Mouse (Mus musculus) midbrain, embryonic 16.5 days (tissue): Measurements from ENCODE around the gene Wscd2. TPM values are rescaled to one million over a fixed set of nuclear protein-coding genes. Genes with fewer than 3 reads are reported as not detected.

ENCODE experiments used
- ATAC-seq: fragments of 200-750 bp; cut with Nextera tagmentation; 2 replicates; pipeline ENCODE4 v1.8.0; 2017; ENCODE audit warnings: moderate TSS enrichment
- H3K27ac ChIP-seq: fragments of 300-500 bp; sonication (generic); 2 replicates; pipeline ENCODE4 v1.5.1; 2014; ENCODE audit warnings: mild to moderate bottlenecking, low read length, mixed read lengths
- H3K27me3 ChIP-seq: fragments of 300-500 bp; sonication (generic); 2 replicates; pipeline ENCODE4 v1.6.1; 2014; ENCODE audit warnings: low read depth, low read length, mixed read lengths; ENCODE audit not compliant: control insufficient read depth, insufficient read depth
- H3K36me3 ChIP-seq: fragments of 300-500 bp; sonication (generic); 2 replicates; pipeline ENCODE4 v1.6.1; 2014; ENCODE audit warnings: mild to moderate bottlenecking, low read length, moderate library complexity, mixed read lengths; ENCODE audit not compliant: control insufficient read depth, insufficient read depth
- H3K4me1 ChIP-seq: fragments of 300-500 bp; sonication (generic); 2 replicates; pipeline ENCODE4 v1.6.1; 2014; ENCODE audit warnings: mild to moderate bottlenecking, low read length, mixed read lengths; ENCODE audit not compliant: control insufficient read depth, insufficient read depth
- H3K4me2 ChIP-seq: fragments of 300-500 bp; sonication (generic); 2 replicates; pipeline ENCODE4 v1.6.1; 2014; ENCODE audit warnings: mild to moderate bottlenecking, low read length, mixed read lengths
- H3K4me3 ChIP-seq: fragments of 300-500 bp; sonication (generic); 2 replicates; pipeline ENCODE4 v1.5.1; 2014; ENCODE audit warnings: low read depth, mild to moderate bottlenecking, low read length, moderate library complexity, mixed read lengths
- H3K9ac ChIP-seq: fragments of 300-500 bp; sonication (generic); 2 replicates; pipeline ENCODE4 v1.6.1; 2014; ENCODE audit warnings: low read depth, low read length, mixed read lengths
- H3K9me3 ChIP-seq: fragments of 300-500 bp; sonication (generic); replicated peaks from 2 replicates; pipeline ENCODE4 v1.6.1; 2014; ENCODE audit warnings: mild to moderate bottlenecking, low read length, mixed read lengths; ENCODE audit not compliant: control insufficient read depth, poor library complexity, severe bottlenecking
- WGBS: fragments of 180-500 bp; shearing (Covaris S2); extraction: QIAGEN DNeasy Blood & Tissue Kit; methylation state at CpG from one replicate; pipeline ENCODE4 v1.1.7; 2014; 5-methylcytosine and 5-hydroxymethylcytosine counted together
- polyA plus RNA-seq: library from polyadenylated mRNA; unstranded; fragments of >200 nt; fragmentation: Nextera tagmentation; extraction: Ambion mirVana; gene quantifications from 2 replicates; pipeline ENCODE4 v1.2.1, GENCODE M21; 2015

Wscd2 gene
- polyA plus RNA-seq, 1 experiment from 2014 or later = 16.1 TPM

DNA sequence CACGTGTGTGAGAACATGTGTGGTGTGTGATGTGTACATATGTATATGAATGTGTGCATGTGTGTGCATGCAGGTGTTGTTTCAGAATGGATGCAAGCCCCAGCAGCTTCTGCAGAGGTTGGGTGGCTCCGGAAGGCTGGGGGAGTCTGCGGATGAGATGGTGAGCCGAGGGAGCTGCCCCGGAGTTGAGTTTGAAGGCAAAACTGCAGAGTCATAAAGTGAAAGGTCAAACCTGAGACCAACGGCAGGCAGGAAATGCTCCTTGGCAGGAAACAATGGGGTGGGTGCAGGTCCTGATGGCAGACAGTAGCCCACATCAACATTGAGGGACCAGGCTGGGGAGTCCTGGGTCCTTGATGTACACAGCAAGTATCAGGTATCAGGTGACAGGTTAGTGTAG is 15.9 kb downstream of the Wscd2 start:
- Histone ChIP-seq H3K9ac (no peak overlapping the region), H3K27ac (no peak overlapping the region), H3K36me3 (no peaks in the 10 kb centered on the region), H3K4me3 (no peak overlapping the region), H3K4me1 (peaks cover 29% of the 10 kb centered on the region), H3K4me2 (no peak overlapping the region), H3K9me3 (no peaks in the 10 kb centered on the region), H3K27me3 (no peaks in the 10 kb centered on the region)
- 82% methylated on average over 6 of the region's 6 CpGs for WGBS
- no peak for ATAC-seq

DNA sequence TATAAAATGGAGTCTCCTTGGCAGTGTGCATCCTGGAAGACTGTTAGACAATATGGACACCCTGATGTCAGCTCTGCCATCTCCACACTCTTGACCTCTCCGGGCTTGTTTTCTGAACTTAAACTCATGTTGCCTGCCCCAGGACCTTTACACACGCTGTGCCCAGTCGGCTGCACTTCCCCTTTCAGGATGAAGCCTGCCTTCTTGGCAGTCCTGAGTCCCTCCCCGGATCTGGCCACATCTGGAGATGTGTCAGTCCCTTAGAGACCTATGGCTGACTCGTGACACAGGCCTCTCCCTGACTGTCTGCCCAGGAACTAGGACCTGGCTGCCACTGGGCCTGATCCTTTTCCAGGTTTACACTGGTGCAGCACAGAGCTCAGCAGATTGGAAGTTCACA is 16.6 kb downstream of the Wscd2 start:
- Histone ChIP-seq H3K9me3 (no peaks in the 10 kb centered on the region), H3K4me3 (no peak overlapping the region), H3K4me2 (no peak overlapping the region), H3K36me3 (no peaks in the 10 kb centered on the region), H3K9ac (no peak overlapping the region), H3K27ac (no peak overlapping the region), H3K4me1 (peaks cover 29% of the 10 kb centered on the region), H3K27me3 (no peaks in the 10 kb centered on the region)
- no peak for ATAC-seq
- 76% methylated on average over 5 of the region's 5 CpGs for WGBS

DNA sequence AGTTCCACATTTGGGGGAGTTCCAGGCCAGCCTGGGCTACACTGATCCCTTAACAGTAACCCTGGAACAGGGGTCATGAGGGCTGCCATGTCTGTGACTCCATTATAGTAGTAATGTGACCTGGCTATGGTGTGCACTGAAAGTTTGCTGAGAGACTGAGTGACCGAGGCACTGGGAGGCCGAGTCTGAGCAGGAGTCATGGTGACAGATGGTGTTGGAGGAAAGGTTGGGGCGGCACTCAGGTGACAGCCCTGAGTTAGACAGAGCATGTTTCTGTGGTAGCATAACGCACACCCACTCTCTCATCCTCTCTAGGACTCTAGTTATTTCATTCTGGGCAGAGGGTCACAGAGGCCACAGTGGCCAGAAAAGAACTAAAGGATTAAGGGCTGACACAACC is 19.0 kb downstream of the Wscd2 start:
- Histone ChIP-seq H3K9me3 (no peaks in the 10 kb centered on the region), H3K27ac (no peak overlapping the region), H3K9ac (no peak overlapping the region), H3K36me3 (no peaks in the 10 kb centered on the region; the same call in 1 of the 2 replicates), H3K27me3 (no peaks in the 10 kb centered on the region), H3K4me3 (no peak overlapping the region), H3K4me1 (peaks cover 14% of the 10 kb centered on the region), H3K4me2 (no peak overlapping the region)
- ATAC-seq = no peak
- WGBS = 76% methylated on average over 4 of the region's 4 CpGs

DNA sequence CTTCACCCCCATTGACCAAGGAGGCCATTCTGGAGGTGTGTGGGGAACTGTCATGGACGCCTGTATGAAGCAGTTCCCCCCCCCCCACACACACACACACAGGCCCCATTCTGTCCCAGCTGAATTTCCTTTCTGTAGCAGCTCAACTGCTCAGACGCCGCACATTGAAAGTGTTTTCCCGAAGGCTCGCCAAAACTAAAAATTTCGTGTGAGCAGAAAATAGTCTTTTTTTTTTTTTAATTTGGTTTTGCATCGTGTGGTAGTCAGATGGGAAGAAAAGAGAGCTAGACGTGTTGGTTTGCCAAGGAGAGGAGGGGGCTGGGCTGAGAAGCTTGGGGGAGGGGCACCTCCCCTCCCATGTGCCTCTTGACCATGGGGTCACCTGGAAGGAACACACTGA is 23.5 kb downstream of the Wscd2 start:
- H3K27ac ChIP-seq = no peak overlapping the region
- H3K9ac ChIP-seq = no peak overlapping the region
- H3K4me2 ChIP-seq = no peak overlapping the region
- peaks cover 22% of the 10 kb centered on the region for H3K4me1 ChIP-seq
- H3K4me3 ChIP-seq = no peak overlapping the region
- no peak for ATAC-seq
- no peaks in the 10 kb centered on the region; the same call in 1 of the 2 replicates for H3K36me3 ChIP-seq
- WGBS = 76% methylated on average over 8 of the region's 8 CpGs
- no peaks in the 10 kb centered on the region for H3K9me3 ChIP-seq
- no peaks in the 10 kb centered on the region for H3K27me3 ChIP-seq

DNA sequence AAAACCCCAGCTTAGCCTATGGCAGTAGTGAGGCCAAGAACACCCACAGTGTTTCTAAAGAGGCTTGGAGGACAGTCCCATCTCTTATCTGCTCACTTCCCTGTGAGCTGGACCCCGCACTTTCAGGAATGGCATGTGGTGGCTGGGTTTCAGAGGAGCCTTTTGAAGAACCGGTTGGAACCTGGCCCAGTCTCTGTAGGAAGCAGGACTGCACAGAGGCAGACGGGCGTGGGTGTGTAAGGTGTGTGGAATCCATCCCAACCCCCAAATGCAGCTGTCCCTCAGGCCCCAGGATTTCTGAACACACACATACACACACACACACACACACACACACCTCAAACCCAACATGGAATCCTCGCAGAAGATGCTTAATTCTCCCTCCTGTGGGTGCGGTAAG is 23.9 kb downstream of the Wscd2 start:
- peaks cover 22% of the 10 kb centered on the region for H3K4me1 ChIP-seq
- H3K27me3 ChIP-seq = no peaks in the 10 kb centered on the region
- no peak overlapping the region for H3K4me3 ChIP-seq
- no peaks in the 10 kb centered on the region; the same call in 1 of the 2 replicates for H3K36me3 ChIP-seq
- no peak overlapping the region for H3K27ac ChIP-seq
- H3K9me3 ChIP-seq = no peaks in the 10 kb centered on the region
- WGBS = 87% methylated on average over 6 of the region's 6 CpGs
- no peak overlapping the region for H3K9ac ChIP-seq
- ATAC-seq = no peak
- no peak overlapping the region for H3K4me2 ChIP-seq

DNA sequence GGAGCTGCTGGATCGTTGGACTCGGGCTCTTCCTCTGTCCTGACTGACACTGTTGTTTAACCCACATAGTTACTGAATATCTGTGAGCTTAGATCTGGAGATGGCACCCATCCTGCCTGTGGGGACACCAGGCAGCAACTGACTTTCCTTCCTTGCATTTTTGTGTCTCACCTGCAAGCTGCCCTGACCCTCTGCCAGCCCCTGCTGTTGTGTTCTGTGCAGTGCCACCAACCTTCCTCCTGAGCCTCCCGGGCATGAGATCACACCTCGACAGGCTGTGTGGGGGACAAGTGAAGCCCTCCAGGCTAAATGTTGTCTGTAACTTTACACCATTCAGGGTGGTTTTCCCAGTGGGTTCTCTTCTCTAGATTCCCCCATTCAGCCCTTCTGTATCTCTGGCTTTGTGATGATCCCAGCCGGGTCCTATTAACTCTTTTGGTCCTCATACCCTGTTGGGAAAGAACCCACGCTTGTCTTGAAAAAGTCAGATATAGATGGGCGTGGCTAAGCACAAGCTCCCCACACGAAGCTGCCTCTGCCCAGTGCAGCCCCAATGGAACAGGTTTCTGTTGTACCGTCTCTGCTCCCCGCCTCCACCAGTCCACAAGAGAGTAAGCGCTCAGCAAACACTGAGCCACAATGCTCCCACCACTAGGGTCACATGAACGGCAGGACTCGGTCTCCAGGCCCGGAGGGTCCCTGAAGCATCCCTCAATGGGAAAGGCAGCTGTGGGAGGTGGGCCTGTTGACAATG is 26.2 kb downstream of the Wscd2 start:
- no peaks in the 10 kb centered on the region for H3K9me3 ChIP-seq
- peak overlapping the region; percentile 31; the same call in 1 of the 2 replicates for H3K4me2 ChIP-seq
- no peak overlapping the region for H3K4me3 ChIP-seq
- H3K9ac ChIP-seq = peak overlapping the region; percentile 5; the same call in 1 of the 2 replicates
- WGBS = 26% methylated on average over 14 of the region's 14 CpGs
- H3K27ac ChIP-seq = peak overlapping the region; percentile 33
- no peaks in the 10 kb centered on the region for H3K27me3 ChIP-seq
- H3K36me3 ChIP-seq = no peaks in the 10 kb centered on the region; the same call in 1 of the 2 replicates
- peaks cover 19% of the 10 kb centered on the region for H3K4me1 ChIP-seq
- 0 out of 2 replicates have a peak, but pooled peaks have one; percentile 36 for ATAC-seq

DNA sequence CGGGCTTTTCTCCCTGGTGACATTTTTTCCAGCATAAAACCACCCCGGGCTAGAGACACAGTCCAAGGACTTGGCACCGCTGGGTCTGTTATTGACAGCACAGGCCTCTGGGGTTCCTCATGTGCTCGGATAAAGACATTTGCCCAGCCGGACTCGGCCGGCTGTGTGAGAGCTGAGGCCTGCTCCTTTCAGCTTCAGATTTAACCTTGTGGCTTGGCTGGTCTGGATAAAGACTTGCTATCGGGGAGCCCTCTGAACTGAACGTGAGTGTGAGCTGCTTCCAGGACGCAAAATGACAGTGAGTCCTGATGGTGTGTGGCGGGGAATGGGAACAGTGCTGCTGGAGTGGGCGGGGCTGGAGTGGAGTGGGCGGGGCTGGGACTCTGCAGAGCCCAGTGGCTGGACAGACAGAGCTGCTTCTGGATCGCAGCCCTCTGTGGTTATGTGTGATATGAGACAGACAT is 26.8 kb downstream of the Wscd2 start:
- Histone ChIP-seq H3K27me3 (no peaks in the 10 kb centered on the region), H3K36me3 (no peaks in the 10 kb centered on the region; the same call in 1 of the 2 replicates), H3K9me3 (no peaks in the 10 kb centered on the region), H3K9ac (peak overlapping the region; percentile 5; the same call in 1 of the 2 replicates), H3K4me2 (peak overlapping the region; percentile 31), H3K27ac (peak overlapping the region; percentile 33), H3K4me3 (no peak overlapping the region), H3K4me1 (peaks cover 19% of the 10 kb centered on the region)
- ATAC-seq = peak; percentile 40
- WGBS = 11% methylated on average over 14 of the region's 14 CpGs

DNA sequence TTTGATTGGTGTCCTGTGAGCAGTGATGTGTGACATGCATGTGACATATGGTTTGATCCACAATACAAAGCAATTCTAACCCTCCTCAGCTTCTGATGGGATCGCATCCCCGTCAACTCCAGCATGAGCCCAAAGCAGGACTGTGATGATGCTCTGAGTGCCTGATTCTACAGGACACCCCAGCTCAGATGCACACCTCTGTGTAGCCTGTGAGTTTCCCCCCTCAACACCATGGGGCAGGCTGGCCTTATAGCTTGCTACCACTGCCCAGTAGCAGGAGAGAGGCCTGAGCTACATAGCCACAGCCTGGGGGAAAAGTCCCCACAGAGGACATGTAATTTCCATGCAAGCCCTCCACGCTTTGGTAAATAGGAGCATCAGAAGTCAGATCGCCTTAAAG is 27.3 kb downstream of the Wscd2 start:
- H3K9ac ChIP-seq = no peak overlapping the region

DNA sequence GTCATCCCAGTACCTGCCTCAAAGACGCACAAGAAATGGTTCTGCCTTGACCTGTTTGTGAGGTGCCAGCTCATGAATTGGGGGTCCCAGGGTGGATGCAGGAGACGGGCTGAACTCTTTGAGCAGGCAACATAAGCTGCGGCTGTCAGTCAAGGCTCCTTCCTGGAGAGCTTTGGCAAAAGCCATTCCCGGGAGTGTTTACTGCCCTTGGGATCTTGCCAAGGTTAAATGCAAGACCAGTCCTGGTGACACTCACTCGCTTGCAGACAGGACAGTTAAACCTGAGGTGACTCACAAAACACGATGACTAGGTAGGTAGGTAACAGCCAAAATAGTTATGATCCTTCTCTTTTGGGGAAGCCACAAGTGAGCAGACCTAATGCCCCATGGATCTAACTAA is 30.9 kb downstream of the Wscd2 start:
- Histone ChIP-seq H3K9ac (no peak overlapping the region), H3K4me3 (no peak overlapping the region), H3K4me2 (no peak overlapping the region), H3K36me3 (no peaks in the 10 kb centered on the region), H3K9me3 (no peaks in the 10 kb centered on the region), H3K27me3 (no peaks in the 10 kb centered on the region), H3K27ac (no peak overlapping the region), H3K4me1 (peaks cover 15% of the 10 kb centered on the region)
- WGBS = 79% methylated on average over 6 of the region's 6 CpGs
- ATAC-seq = no peak

More for the DNA sequence above, 27.3 kb downstream of the Wscd2 start:
- H3K9me3 ChIP-seq = no peaks in the 10 kb centered on the region
- H3K4me3 ChIP-seq = no peak overlapping the region
- WGBS = 59% methylated on average over 4 of the region's 4 CpGs
- H3K4me2 ChIP-seq = no peak overlapping the region
- no peaks in the 10 kb centered on the region for H3K27me3 ChIP-seq
- peak; percentile 34; the same call in 1 of the 2 replicates for ATAC-seq
- H3K27ac ChIP-seq = peak overlapping the region; percentile 33; the same call in 1 of the 2 replicates
- no peaks in the 10 kb centered on the region; the same call in 1 of the 2 replicates for H3K36me3 ChIP-seq
- H3K4me1 ChIP-seq = peaks cover 19% of the 10 kb centered on the region
